Mouse (Mus musculus): ENCODE results near the gene Fadd. TPM values are rescaled to one million over a fixed set of nuclear protein-coding genes. Genes with fewer than 3 reads are reported as not detected.
A peak's percentile ranks its signal among the peaks of the same experiment; 100 is the strongest.

Gene Fadd
- 1 to 10 TPM; 1.9 to 3.4 (median 2.8) TPM for total RNA-seq (2022)

DNA sequence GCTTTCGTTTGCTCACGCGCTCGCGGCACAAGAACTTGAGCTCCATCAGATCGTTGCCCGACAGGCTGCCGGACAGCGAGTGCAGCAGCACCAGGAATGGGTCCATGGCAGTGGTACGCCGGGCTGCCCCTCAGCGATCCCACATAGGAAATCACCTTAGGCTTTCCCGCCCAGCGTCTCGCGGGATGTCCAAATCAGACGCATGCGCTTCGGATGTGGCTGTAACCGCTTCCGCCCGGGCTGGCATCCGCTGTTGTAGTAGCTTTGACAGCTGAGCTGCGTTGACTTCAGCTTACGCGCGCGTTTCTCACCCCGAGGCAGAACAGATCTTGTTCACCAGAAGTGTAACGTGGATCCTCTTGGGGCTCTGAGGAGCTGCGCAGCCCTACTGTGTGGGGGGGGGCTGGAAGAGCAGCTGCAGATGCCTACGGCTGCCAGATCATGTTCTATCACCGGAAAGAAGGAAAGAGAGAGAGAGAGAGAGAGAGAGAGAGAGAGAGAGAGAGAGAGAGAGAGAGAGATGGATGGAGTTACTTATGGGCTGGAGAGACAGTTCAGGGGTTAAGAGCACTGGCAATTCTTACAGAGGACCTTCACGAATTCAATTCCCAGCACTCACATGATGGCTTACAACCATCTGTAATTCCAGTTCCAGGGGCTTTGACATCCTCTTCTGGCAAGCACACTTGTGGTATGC, at the start of gene Fadd:
Gene Fadd, minus strand, starts transcription at position 180 of the 697 bp plus-strand sequence.
- peak; percentile 91 to 94 for DNase-seq (ENCODE audit: low spot score in 2 of 2)

DNA sequence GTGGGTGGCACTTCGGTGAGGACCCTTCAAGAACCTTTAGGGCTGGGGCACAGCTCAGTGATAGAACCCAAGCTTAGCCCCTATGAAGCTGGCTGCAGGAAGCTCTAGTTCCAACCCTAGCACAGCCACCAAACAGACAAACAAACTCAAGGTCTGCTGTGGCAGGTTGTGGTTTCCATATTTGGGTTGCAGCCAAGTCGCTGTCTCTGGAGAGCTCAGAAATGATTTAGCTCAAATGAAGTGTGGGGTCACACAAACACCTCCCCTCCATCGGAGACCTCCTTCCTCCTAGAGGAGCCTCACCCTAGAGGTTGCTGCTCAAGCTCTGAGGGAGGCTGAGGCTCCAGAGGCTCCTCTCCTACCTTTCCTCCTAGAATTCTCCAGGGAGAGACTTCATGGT, 48.4 kb upstream of the Fadd start:
- no peak for DNase-seq (ENCODE audit: low spot score in 2 of 2)

- DNase-seq (ENCODE audit: low spot score in 2 of 2), result no peak
Observed at GRCm38 (mm10) chr7:144628334-144628915, 46.2 kb upstream of the Fadd start.

GRCm38 (mm10) chr7:144627606-144628333, 45.5 kb upstream of the Fadd start:
- no peak for DNase-seq (ENCODE audit: low spot score in 2 of 2)

DNA sequence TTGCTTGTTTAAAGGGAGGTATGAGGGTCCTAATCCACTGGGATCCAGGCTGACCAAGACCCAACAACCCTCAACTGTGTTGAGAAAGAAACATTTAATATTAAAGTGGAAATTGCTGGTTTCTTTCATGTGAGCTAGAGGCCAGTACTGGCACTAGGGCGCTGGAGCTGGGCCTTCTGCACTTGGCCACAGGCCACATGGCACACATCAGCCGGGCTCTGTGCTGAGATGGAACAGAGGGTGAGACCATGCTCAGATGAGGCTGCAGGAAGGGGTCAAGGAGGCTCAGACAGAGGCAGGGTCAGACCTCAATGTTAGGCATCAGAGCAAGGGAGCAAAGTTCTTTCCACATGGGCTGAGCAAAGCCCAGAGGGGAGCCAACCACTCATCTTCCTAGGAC, 43.8 kb upstream of the Fadd start:
- DNase-seq (ENCODE audit: low spot score in 2 of 2), result no peak

GRCm38 (mm10) chr7:144620721-144621681, 38.7 kb upstream of the Fadd start:
- peak; percentile 22 to 34 for DNase-seq (ENCODE audit: low spot score in 2 of 2)

- no peak for DNase-seq (ENCODE audit: low spot score in 2 of 2)
Observed at GRCm38 (mm10) chr7:144620315-144620714, 38.1 kb upstream of the Fadd start.

GRCm38 (mm10) chr7:144615343-144615742, 33.1 kb upstream of the Fadd start:
- no peak for DNase-seq (ENCODE audit: low spot score in 2 of 2)

DNA sequence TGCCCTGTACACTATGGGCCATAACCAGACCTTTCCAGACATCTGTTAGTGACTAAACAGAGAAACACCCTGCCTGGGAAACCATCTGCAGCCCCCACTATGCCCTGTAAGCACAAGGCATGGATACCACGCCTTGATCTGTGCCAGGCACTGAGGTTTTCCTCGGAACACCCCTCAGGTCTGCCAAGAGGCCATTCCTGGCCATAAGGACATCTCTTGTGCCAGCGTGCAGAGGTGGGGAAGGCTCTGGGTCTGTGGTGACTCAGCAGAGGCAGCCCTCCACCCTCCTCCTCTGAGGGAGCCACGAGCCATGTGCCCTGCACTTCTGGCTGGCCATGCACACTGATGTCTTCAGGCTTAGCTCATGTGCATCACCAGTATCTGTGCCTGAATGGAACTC, 30.6 kb upstream of the Fadd start:
- no peak for DNase-seq (ENCODE audit: low spot score in 2 of 2)

GRCm38 (mm10) chr7:144612351-144612750, 30.1 kb upstream of the Fadd start:
- no peak for DNase-seq (ENCODE audit: low spot score in 2 of 2)

DNA sequence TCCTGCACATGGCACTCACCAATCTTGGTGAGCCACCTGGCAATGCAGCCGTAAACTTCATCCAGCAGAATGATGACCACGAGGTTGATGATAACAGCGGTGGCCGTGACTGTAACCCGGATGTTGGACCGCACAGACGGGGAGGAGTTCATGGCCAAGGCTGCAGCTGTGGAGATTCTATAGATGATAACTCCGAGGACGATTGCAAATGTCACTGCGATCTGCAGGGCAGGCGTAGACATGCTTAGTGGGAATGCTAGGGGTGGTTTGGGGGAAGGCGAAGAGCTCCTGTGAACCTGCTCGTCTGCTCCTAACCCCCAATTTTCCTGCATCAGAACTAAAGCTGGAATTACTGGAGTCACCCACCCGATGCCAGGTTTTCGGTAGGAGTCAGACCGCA, 29.3 kb upstream of the Fadd start:
- DNase-seq (ENCODE audit: low spot score in 2 of 2), result no peak

DNA sequence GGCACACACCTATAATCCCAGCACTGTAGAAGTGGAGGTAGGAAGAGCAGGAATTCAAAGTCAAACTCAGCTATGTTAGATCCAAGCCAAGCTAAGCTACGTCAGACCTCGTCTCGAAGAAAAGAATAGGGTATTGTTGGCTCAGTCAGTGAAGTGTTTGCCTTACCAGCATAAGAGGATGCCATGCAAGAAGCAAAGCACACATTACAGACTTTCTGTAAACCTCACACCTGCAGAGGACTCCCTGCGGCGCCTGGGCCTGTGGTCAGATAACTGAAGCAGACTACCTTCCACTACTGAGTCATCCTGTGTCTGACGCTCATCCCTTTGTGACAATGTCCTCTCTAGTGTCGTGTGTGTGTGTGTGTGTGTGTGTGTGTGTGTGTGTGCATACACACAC, 27.3 kb upstream of the Fadd start:
- DNase-seq (ENCODE audit: low spot score in 2 of 2), result no peak

- DNase-seq (ENCODE audit: low spot score in 2 of 2), result no peak
Observed at GRCm38 (mm10) chr7:144607862-144608261, 25.6 kb upstream of the Fadd start.

DNA sequence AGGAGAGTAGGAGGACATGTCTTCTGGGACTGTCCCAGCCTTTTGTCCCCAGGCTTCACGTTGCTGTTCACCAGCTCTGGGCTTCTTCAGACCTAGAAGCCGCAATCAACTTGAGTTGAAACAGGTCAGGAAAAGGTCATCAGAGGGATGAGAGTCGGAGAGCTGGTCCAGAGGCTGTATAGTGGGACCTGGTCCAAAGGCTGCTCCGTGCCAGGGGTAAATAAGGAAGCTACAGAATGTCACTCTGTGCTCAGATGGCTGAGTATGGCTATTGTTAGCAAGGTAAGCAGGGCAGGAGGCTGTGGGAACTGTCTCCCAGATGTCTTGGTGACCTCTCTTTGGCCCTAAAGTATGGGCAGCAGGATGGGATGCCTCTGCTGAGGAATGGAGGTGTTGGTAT, 22.5 kb upstream of the Fadd start:
- DNase-seq (ENCODE audit: low spot score in 2 of 2), result no peak

DNA sequence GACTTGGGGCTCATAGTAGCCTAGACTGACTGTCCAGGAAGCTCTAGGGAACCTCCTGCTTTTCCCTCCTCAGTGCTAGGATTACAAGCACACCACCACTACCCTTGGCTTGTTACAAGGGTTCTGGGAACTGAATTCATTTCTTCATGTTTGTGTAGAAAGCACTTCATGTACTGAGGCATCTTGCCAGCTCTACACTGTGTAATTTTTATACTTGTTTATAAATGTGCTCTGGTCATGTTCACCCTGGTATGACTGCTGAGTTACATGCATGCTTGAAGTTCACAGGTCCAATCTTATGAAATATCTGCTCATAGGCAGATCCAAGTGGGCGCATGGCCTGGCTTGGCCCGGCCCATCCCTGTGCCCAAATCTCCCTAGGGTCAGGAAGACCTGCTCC, 22.0 kb upstream of the Fadd start:
- DNase-seq (ENCODE audit: low spot score in 2 of 2), result no peak

GRCm38 (mm10) chr7:144600333-144600900, 18.2 kb upstream of the Fadd start:
- DNase-seq (ENCODE audit: low spot score in 2 of 2), result no peak

DNA sequence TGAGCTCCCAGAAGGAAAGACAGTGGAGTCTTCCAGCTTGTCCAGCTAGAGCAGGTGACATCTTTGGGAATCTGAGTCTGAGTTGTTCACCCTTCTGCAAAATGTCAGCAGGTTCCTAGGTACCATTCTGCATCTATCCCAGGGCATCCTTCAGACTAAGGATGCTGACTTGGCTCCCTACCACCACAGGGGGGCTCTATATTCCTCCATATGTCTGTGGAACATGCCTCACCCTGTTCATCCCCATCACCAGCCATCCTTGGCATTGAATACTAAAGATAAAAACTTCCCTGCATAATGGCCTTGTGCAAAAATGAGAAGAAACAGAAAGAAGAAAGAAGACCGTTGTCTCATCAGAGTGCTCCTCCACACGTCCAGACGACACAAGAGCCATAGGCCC, 7.2 kb upstream of the Fadd start:
- no peak for DNase-seq (ENCODE audit: low spot score in 2 of 2)

GRCm38 (mm10) chr7:144587291-144587690, 5.0 kb upstream of the Fadd start:
- peak; percentile 32 to 50 for DNase-seq (ENCODE audit: low spot score in 2 of 2)

DNA sequence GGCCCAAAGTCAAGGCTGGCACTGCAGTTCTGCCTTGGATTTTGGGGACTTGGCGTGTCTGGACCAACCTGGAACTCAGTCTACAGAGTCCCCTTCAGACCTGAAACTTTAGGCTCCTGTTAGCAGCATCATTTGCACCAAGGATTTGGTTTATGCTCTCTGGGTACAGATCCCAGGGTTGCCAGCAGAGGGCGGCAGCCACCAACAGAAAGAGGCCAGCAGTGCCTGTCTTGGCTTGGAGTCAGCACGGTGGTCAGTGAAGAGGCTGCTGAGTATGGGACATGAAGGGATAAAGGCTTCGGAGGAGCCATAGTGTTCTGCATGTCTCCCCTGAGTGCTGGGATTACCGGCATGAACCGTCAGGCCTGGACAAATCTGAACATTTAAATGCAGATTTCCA, 3.4 kb upstream of the Fadd start:
- peak; percentile 42 to 68 for DNase-seq (ENCODE audit: low spot score in 2 of 2)

- no peak for DNase-seq (ENCODE audit: low spot score in 2 of 2)
Observed at GRCm38 (mm10) chr7:144583619-144584018, 1.4 kb upstream of the Fadd start.

Measured in layer of hippocampus, adult 8-10 months (tissue).